Mouse (Mus musculus) limb, embryonic 14.5 days (tissue): ENCODE measurements around the gene Myb. TPM values are rescaled to one million over a fixed set of nuclear protein-coding genes. Genes with fewer than 3 reads are reported as not detected.

Source experiments
- ATAC-seq: fragments of 200-750 bp; cut with Nextera tagmentation; 2 replicates; pipeline ENCODE4 v1.8.0; 2017; ENCODE audit warnings: low read depth, moderate number of reproducible peaks, moderate TSS enrichment; ENCODE audit not compliant: low FRiP score
- DNase-seq: peaks from one replicate; pipeline ENCODE4 v3.0.0-alpha.2; 2015; ENCODE audit warnings: low spot score
- H3K27ac ChIP-seq: fragments of 300-500 bp; sonication (generic); replicated peaks from 2 replicates; pipeline ENCODE4 v1.5.1; 2014; ENCODE audit warnings: low read depth, mild to moderate bottlenecking, low read length, moderate library complexity, mixed read lengths
- H3K27me3 ChIP-seq: fragments of 300-500 bp; sonication (generic); 2 replicates; pipeline ENCODE4 v1.6.1; 2014; ENCODE audit warnings: low read length, mixed read lengths; ENCODE audit not compliant: control insufficient read depth, insufficient read depth
- H3K36me3 ChIP-seq: fragments of 300-500 bp; sonication (generic); 2 replicates; pipeline ENCODE4 v1.6.1; 2014; ENCODE audit warnings: mild to moderate bottlenecking, low read length, moderate library complexity, mixed read lengths; ENCODE audit not compliant: control insufficient read depth, insufficient read depth
- H3K4me1 ChIP-seq: fragments of 300-500 bp; sonication (generic); 2 replicates; pipeline ENCODE4 v1.6.1; 2014; ENCODE audit warnings: antibody characterized with exemption, low read length, mixed read lengths; ENCODE audit not compliant: control insufficient read depth, insufficient read depth
- H3K4me2 ChIP-seq: fragments of 300-500 bp; sonication (generic); replicated peaks from 2 replicates; pipeline ENCODE4 v1.6.1; 2014; ENCODE audit warnings: low read depth, mild to moderate bottlenecking, low read length, moderate library complexity; ENCODE audit not compliant: severe bottlenecking
- H3K4me3 ChIP-seq: fragments of 300-500 bp; sonication (generic); replicated peaks from 2 replicates; pipeline ENCODE4 v1.5.1; 2014; ENCODE audit warnings: low read length
- H3K9ac ChIP-seq: fragments of 300-500 bp; sonication (generic); 2 replicates; pipeline ENCODE4 v1.6.1; 2014; ENCODE audit warnings: mild to moderate bottlenecking, low read depth, low read length, moderate library complexity; ENCODE audit not compliant: severe bottlenecking
- H3K9me3 ChIP-seq: fragments of 300-500 bp; sonication (generic); 2 replicates; pipeline ENCODE4 v1.6.1; 2016; ENCODE audit warnings: low read length; ENCODE audit not compliant: control insufficient read depth
- POLR2A ChIP-seq: fragments of 200-500 bp; IDR thresholded peaks from 2 replicates; pipeline ENCODE4 v1.8.0; 2012; ENCODE audit warnings: inconsistent platforms, mild to moderate bottlenecking, moderate library complexity, borderline replicate concordance; ENCODE audit not compliant: insufficient read depth, insufficient read length; ENCODE audit errors: extremely low read depth
- WGBS: fragments of 180-500 bp; shearing (Covaris S2); extraction: QIAGEN DNeasy Blood & Tissue Kit; methylation state at CpG from one replicate; pipeline ENCODE4 v1.1.7; 2014; 5-methylcytosine and 5-hydroxymethylcytosine counted together
- polyA plus RNA-seq, 2 experiments: library from polyadenylated mRNA; depleted of rRNA in 1 of 2; stranded (reverse) in 1 of 2; unstranded in 1 of 2; fragments of >200 nt; fragmentation: Nextera tagmentation in 1 of 2; extraction: Ambion mirVana in 1 of 2; gene quantifications; 2 replicates each; pipeline versions ENCODE4 v1.2.1 to v1.2.3; 2012 to 2014

Gene Myb
- polyA plus RNA-seq, 2 experiments = 2.7 to 4.0 TPM

DNA sequence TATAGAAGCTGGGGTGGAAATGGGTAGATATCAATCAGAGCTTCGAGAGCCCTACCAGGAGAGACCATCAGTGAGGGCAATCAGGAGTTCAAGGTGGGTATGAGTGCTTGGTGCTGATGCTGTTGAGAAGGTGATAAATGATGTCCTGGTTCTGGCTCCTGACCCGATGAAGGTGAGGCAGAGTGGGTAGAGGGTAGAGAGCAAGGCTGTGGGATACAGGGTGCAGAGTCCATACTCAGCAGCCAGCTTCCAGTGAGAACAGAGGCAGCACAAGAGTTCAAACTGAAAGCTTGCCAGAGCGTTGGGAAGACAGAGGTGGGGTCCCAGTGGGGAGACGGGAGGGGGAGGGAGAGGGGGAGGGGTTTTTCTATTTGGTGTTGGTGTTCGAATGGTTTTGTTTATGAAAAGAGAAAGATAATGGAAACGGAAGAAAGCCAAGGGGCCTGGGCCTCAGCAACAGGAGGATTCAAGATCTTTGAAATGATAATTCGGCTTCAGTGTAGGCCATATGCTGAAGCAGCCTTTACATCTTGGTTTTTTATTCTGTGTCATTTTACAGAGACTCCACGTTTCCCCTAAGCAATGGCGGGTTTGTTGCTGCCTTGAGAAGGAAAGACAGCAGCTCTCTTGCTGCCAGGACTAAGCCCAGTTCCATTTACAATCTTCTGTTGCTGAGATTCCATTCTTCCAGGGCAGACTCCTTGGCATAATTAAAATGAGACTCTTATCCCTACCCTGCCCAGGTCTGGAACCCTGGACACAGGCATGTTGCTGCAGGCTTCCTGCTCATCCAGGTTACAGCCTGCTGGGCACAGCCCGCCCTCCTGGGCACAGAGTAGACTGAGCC is 32.5 kb upstream of the Myb start:
- no peak for TF ChIP-seq POLR2A
- DNase-seq (no peak), ATAC-seq (no peak)

DNA sequence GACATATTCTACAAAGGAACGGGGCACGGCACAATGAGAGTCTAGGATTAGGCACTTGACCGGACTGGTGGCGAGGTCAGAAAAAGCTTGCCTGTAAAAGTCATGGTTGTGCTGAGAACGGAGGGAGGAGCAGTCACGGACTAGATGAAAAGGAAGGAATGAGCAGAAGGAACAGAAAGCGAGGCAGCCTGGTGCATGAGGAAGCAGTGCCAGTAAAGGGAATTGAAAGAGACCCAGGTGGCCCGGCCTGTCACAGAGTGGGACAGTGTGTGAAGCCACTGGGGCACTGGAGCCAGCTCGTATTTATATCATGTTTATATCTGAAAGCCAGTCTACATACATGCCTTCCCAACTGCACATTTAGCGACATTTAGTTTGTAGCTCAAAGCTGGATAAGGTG is 31.7 kb upstream of the Myb start:
- no peak for ATAC-seq
- H3K4me1 ChIP-seq = peaks cover 3% of the 10 kb centered on the region
- DNase-seq = no peak
- no peaks in the 10 kb centered on the region for H3K9me3 ChIP-seq
- no peak overlapping the region for H3K27ac ChIP-seq
- 61% methylated on average over 10 of the region's 10 CpGs for WGBS
- no peaks in the 10 kb centered on the region for H3K36me3 ChIP-seq
- H3K4me3 ChIP-seq = no peak overlapping the region
- H3K27me3 ChIP-seq = no peaks in the 10 kb centered on the region
- H3K9ac ChIP-seq = no peak overlapping the region
- no peak overlapping the region for H3K4me2 ChIP-seq
- no peak for TF ChIP-seq POLR2A

More for the DNA sequence above, 32.5 kb upstream of the Myb start:
- no peak overlapping the region for H3K27ac ChIP-seq
- peaks cover 3% of the 10 kb centered on the region for H3K4me1 ChIP-seq
- H3K9me3 ChIP-seq = no peaks in the 10 kb centered on the region
- H3K4me2 ChIP-seq = no peak overlapping the region
- H3K27me3 ChIP-seq = no peaks in the 10 kb centered on the region
- no peak overlapping the region for H3K9ac ChIP-seq
- 50% methylated on average over 10 of the region's 10 CpGs for WGBS
- no peak overlapping the region for H3K4me3 ChIP-seq
- no peaks in the 10 kb centered on the region for H3K36me3 ChIP-seq

DNA sequence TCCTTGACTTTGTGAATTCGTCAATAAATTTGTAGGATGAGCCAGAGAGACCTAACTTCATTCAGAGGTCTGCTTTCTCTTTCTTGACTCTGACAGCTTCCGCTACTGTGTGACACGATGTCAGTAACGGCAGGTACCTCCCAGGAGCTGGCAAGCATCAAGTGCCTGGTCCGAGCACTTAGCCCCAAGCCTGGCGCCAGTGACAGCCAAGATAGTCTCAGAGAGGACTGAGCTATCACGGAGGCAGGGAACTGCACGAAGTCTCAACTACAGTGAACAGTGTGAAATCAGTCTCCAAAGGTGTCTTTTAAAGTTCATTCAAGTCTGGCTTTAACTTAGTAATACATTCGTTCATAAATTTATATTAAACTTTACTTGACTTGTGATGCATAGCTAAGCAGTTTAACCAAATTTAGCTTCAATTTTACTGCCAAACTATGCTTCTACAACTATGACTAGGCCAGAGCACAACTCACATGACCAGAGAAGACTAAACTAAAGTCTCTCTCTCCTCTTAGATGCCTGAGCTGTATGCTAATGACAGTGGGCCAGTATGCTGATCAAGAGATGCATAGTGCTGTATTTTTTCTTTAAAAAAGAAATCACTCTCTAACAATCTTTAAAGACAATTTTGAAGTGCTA is 29.1 kb upstream of the Myb start:
- H3K36me3 ChIP-seq = no peaks in the 10 kb centered on the region
- no peak overlapping the region for H3K4me3 ChIP-seq
- H3K27ac ChIP-seq = no peak overlapping the region
- no peaks in the 10 kb centered on the region; the same call in 1 of the 2 replicates for H3K4me1 ChIP-seq
- ATAC-seq = no peak
- no peak overlapping the region for H3K9ac ChIP-seq
- H3K27me3 ChIP-seq = no peaks in the 10 kb centered on the region
- WGBS = 77% methylated on average over 9 of the region's 9 CpGs
- H3K9me3 ChIP-seq = no peaks in the 10 kb centered on the region
- DNase-seq = no peak
- H3K4me2 ChIP-seq = no peak overlapping the region
- no peak for TF ChIP-seq POLR2A

DNA sequence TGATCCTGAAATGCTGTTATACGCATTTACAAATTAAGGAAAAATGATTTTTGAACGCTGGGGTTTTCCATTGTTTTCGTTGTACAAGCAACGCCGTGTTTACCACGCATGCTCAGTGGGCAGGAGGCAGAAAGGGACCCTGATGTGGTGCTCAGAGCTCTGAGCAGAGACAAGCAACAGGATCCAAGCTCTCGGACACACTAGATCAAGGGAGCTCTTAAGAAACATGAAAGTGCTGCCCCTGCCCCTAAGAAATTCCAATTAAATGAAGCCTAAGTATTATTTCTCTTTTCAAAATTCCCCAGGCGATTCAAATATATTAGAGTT is 28.5 kb upstream of the Myb start:
- Histone ChIP-seq H3K36me3 (no peaks in the 10 kb centered on the region), H3K9me3 (no peaks in the 10 kb centered on the region), H3K27ac (no peak overlapping the region), H3K9ac (peak overlapping the region; percentile 31; the same call in 1 of the 2 replicates), H3K4me3 (peak overlapping the region; percentile 26), H3K4me1 (no peaks in the 10 kb centered on the region; the same call in 1 of the 2 replicates), H3K27me3 (no peaks in the 10 kb centered on the region), H3K4me2 (peak overlapping the region; percentile 45)
- TF ChIP-seq POLR2A = no peak
- ATAC-seq (no peak), DNase-seq (no peak)
- 21% methylated on average over 8 of the region's 8 CpGs for WGBS

DNA sequence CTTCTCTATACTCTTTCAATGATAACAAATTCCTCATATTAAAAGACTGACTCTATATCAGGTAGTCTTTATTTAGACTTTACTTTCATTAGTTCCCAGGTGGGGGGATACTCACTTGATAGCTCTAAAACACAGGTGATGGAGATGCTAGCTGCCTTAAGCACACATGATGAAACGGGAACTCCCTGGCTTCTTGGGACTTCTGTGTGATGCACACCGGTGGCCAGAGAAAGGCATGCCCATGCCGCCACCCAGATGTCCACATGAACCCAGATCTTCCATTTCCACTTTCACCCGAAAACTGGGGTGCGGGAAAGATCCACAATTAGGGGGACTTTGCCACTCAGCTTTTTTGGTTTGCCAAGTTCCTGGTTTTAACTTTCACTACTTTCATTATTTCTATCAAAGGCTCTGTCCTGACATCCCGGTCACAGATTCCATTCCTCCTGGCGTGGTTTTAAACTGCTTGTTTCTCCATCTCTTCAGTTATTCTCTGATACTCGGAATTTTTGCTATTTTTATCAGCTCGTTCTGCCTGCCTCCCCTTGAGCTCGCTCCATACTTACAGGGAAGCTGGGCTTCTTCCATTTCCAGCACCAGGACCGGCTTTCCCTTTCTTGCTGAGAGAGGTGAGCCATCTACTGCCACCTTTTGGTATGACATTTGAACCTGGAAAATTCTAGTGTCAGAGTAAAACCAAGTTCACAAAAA is 27.9 kb upstream of the Myb start:
- H3K4me3 ChIP-seq = peak overlapping the region; percentile 26
- no peak for TF ChIP-seq POLR2A
- H3K9me3 ChIP-seq = no peaks in the 10 kb centered on the region
- H3K27ac ChIP-seq = no peak overlapping the region
- ATAC-seq (no peak), DNase-seq (peak; percentile 64)
- H3K36me3 ChIP-seq = no peaks in the 10 kb centered on the region
- WGBS = 21% methylated on average over 11 of the region's 11 CpGs
- H3K4me1 ChIP-seq = no peaks in the 10 kb centered on the region; the same call in 1 of the 2 replicates
- H3K9ac ChIP-seq = peak overlapping the region; percentile 40; the same call in 1 of the 2 replicates
- H3K27me3 ChIP-seq = no peaks in the 10 kb centered on the region
- peak overlapping the region; percentile 45 for H3K4me2 ChIP-seq
